Comparison of ENCODE assay signal across 19 mouse cellular contexts in the genomic region with DNA sequence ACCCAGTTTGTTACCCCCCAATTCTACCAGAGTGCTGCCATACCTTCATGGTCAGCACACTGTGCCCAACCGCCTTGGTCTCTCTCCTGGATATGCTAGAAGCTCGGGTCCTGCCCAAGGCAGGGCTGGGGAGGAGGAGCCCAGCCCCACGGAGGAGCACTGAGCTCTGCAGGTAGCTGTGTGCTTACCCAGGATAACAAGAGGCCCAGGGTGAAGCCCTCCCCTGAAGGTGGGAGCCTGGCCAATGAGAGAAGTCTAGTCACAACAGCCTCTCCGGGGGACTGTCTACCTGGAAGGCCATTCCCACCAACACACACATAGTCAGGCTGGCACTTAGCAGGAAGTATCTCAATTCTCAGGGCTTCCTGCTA.
DNase-seq lines count a peak whose midpoint lies in the region; ATAC-seq and TF ChIP-seq lines count a peak whose summit lies in the region.
"Had no signal": no experiment of that assay in that cellular context is flagged by ENCODE, and none has a peak within 500 bp of the region (broad histone marks: within the 10 kb centered on the region; RNA-seq: fewer than 3 reads in every experiment).

No protein-coding gene starts in this region.

- no peaks in the 10 kb centered on the region for H3K9me3 ChIP-seq in liver, postnatal 0 days (ENCODE audit: low read length)
- H3K9me3 ChIP-seq in intestine, embryonic 15.5 days = no peaks in the 10 kb centered on the region
- H3K9me3 ChIP-seq in stomach, embryonic 15.5 days = no peaks in the 10 kb centered on the region
- H3K9me3 ChIP-seq: heart, embryonic 13.5 days; liver, embryonic 13.5 days; lung, embryonic 15.5 days had no signal

- no peak overlapping the region for H3K9ac ChIP-seq in liver, postnatal 0 days (replicated peaks)
- H3K9ac ChIP-seq in intestine, embryonic 15.5 days = no peak overlapping the region
- H3K9ac ChIP-seq in stomach, embryonic 15.5 days = no peak overlapping the region
- H3K9ac ChIP-seq: forebrain, embryonic 13.5 days; heart, embryonic 13.5 days; hindbrain, embryonic 12.5 days; liver, embryonic 13.5 days; lung, embryonic 15.5 days; midbrain, embryonic 13.5 days had no signal

- H3K27me3 ChIP-seq in liver, postnatal 0 days (ENCODE audit: insufficient read depth, low read length) = no peaks in the 10 kb centered on the region
- H3K27me3 ChIP-seq in intestine, embryonic 15.5 days (replicated peaks) = no peaks in the 10 kb centered on the region
- H3K27me3 ChIP-seq in stomach, embryonic 15.5 days (replicated peaks) = no peaks in the 10 kb centered on the region
- H3K27me3 ChIP-seq: forebrain, embryonic 13.5 days; heart, embryonic 13.5 days; hindbrain, embryonic 12.5 days; liver, embryonic 13.5 days; lung, embryonic 15.5 days; midbrain, embryonic 13.5 days had no signal

- TF ChIP-seq POLR2A in bone marrow, adult 2 months (IDR thresholded peaks at IDR 0.05; ENCODE audit: borderline replicate concordance, control insufficient read depth, low read depth, low read length) = no peak

- no peak for DNase-seq in liver, postnatal 0 days
- DNase-seq in liver = no peak
- no peak for DNase-seq in thymus, postnatal 0 days (ENCODE audit: low spot score)
- DNase-seq: cerebellum, adult 8-10 months; cerebellum, postnatal 36 days; heart, postnatal 14 days; kidney, adult 9 months; kidney, postnatal 14 days; liver, embryonic 13.5 days had no signal

- WGBS in liver, postnatal 0 days (ENCODE audit: insufficient replicate concordance) = 52% methylated on average over 4 of the region's 4 CpGs
- WGBS in bone marrow, adult 2 months = 32% methylated on average over 4 of the region's 4 CpGs
- WGBS in intestine, embryonic 15.5 days = 31% methylated on average over 4 of the region's 4 CpGs
- 38% methylated on average over 4 of the region's 4 CpGs for whole genome bisulfite sequencing in stomach, embryonic 15.5 days

- H3K36me3 ChIP-seq in liver, postnatal 0 days (replicated peaks; ENCODE audit: insufficient read depth, low read length) = no peaks in the 10 kb centered on the region
- H3K36me3 ChIP-seq in intestine, embryonic 15.5 days = no peaks in the 10 kb centered on the region
- no peaks in the 10 kb centered on the region for H3K36me3 ChIP-seq in stomach, embryonic 15.5 days
- H3K36me3 ChIP-seq: heart, embryonic 13.5 days; hindbrain, embryonic 12.5 days; liver, embryonic 13.5 days; lung, embryonic 15.5 days; midbrain, embryonic 13.5 days had no signal

- H3K27ac ChIP-seq in liver, postnatal 0 days (ENCODE audit: low read depth) = peak overlapping the region; percentile 74
- H3K27ac ChIP-seq in bone marrow, adult 2 months (ENCODE audit: control insufficient read depth, insufficient read depth, low read depth, low read length, poor library complexity) = peak overlapping the region; percentile 92
- H3K27ac ChIP-seq in intestine, embryonic 15.5 days = peak overlapping the region; percentile 40; the same call in 1 of the 2 replicates
- peak overlapping the region; percentile 82 for H3K27ac ChIP-seq in stomach, embryonic 15.5 days
- H3K27ac ChIP-seq: forebrain, embryonic 13.5 days; heart, embryonic 13.5 days; hindbrain, embryonic 12.5 days; liver, embryonic 13.5 days; lung, embryonic 15.5 days; midbrain, embryonic 13.5 days had no signal

- H3K4me1 ChIP-seq in liver, postnatal 0 days (ENCODE audit: insufficient read depth) = peaks cover 13% of the 10 kb centered on the region
- peaks cover 12% of the 10 kb centered on the region for H3K4me1 ChIP-seq in bone marrow, adult 2 months (ENCODE audit: control insufficient read depth, insufficient read depth, low read length)
- 0 out of 2 replicates have a peak, but pooled peaks cover 3% of the 10 kb centered on the region for H3K4me1 ChIP-seq in intestine, embryonic 15.5 days (replicated peaks)
- peaks cover 7% of the 10 kb centered on the region; the same call in 1 of the 2 replicates for H3K4me1 ChIP-seq in stomach, embryonic 15.5 days
- H3K4me1 ChIP-seq: hindbrain, embryonic 12.5 days; midbrain, embryonic 13.5 days had no signal

- TF ChIP-seq CTCF in liver, postnatal 0 days (IDR thresholded peaks at IDR 0.05; ENCODE audit: low read depth) = no peak
- TF ChIP-seq CTCF in bone marrow, adult 2 months (IDR thresholded peaks at IDR 0.05; ENCODE audit: control insufficient read depth, insufficient read depth, low read length) = no peak

- no peak for ATAC-seq in liver, postnatal 0 days
- ATAC-seq in intestine, embryonic 15.5 days = peak; percentile 43
- peak; percentile 57 for ATAC-seq in stomach, embryonic 15.5 days (ENCODE audit: insufficient read depth, low FRiP score, low read depth)
- no peak for ATAC-seq in megakaryocyte, adult 5-6 weeks (ENCODE audit: poor library complexity, severe bottlenecking)
- ATAC-seq: forebrain, embryonic 13.5 days; midbrain, embryonic 13.5 days had no signal

- peak overlapping the region; percentile 23; the same call in 1 of the 2 replicates for H3K4me2 ChIP-seq in liver, postnatal 0 days (ENCODE audit: low read depth, low read length)
- H3K4me2 ChIP-seq in intestine, embryonic 15.5 days (replicated peaks) = no peak overlapping the region
- H3K4me2 ChIP-seq in stomach, embryonic 15.5 days = no peak overlapping the region
- H3K4me2 ChIP-seq: forebrain, embryonic 13.5 days; heart, embryonic 13.5 days; hindbrain, embryonic 12.5 days; liver, embryonic 13.5 days; lung, embryonic 15.5 days; midbrain, embryonic 13.5 days had no signal

- H3K4me3 ChIP-seq in liver, postnatal 0 days (ENCODE audit: low read depth, low read length) = no peak overlapping the region
- no peak overlapping the region for H3K4me3 ChIP-seq in bone marrow, adult 2 months (replicated peaks; ENCODE audit: control insufficient read depth, low read depth, low read length)
- H3K4me3 ChIP-seq in intestine, embryonic 15.5 days (replicated peaks) = no peak overlapping the region
- H3K4me3 ChIP-seq in stomach, embryonic 15.5 days (replicated peaks) = no peak overlapping the region
- H3K4me3 ChIP-seq: erythroblast, embryonic 14.5 days; forebrain, embryonic 13.5 days; heart, embryonic 13.5 days; hindbrain, embryonic 12.5 days; liver, embryonic 13.5 days; lung, embryonic 15.5 days; midbrain, embryonic 13.5 days had no signal

- no peak for TF ChIP-seq EP300 in liver, postnatal 0 days (IDR thresholded peaks at IDR 0.05; ENCODE audit: low read depth)

Comparison
In these comparisons a context has a peak if more than half of its experiments do, and no peak if none do; other contexts are left out.
1. ATAC-seq: peak in intestine, embryonic 15.5 days (single experiment) and stomach, embryonic 15.5 days (single experiment); none in liver, postnatal 0 days (single experiment) and megakaryocyte, adult 5-6 weeks (single experiment).
2. H3K27ac ChIP-seq: peak in every context shown above with its lines; median percentile 92 in bone marrow, adult 2 months; 82 in stomach, embryonic 15.5 days; 74 in liver, postnatal 0 days; 40 in intestine, embryonic 15.5 days.